Mouse (Mus musculus) liver, embryonic 14.5 days (tissue): ENCODE data around the gene Sh3pxd2a.
A peak's percentile ranks its signal among the peaks of the same experiment; 100 is the strongest.

Source experiments
- CTCF ChIP-seq: IDR thresholded peaks from 2 replicates; pipeline ENCODE4 v1.5.1; 2016; ENCODE audit warnings: antibody characterized with exemption, low read depth, control low read depth
- EP300 ChIP-seq: IDR thresholded peaks from 2 replicates; pipeline ENCODE4 v1.6.1; 2016; ENCODE audit warnings: antibody characterized with exemption, low read depth

- TF ChIP-seq CTCF = no peak
- peak; percentile 53; the same call in 1 of the 2 replicates for TF ChIP-seq EP300
These were observed 7.6 kb upstream of the Sh3pxd2a start for GRCm38 (mm10) chr19:47471808-47472207.
